Mouse (Mus musculus): ENCODE data around the gene Spo11. TPM values are rescaled to one million over a fixed set of nuclear protein-coding genes. Genes with fewer than 3 reads are reported as not detected.
A peak's percentile ranks its signal among the peaks of the same experiment; 100 is the strongest.

Spo11 gene
- polyA plus RNA-seq, 1 experiment: 0.54 TPM

DNA sequence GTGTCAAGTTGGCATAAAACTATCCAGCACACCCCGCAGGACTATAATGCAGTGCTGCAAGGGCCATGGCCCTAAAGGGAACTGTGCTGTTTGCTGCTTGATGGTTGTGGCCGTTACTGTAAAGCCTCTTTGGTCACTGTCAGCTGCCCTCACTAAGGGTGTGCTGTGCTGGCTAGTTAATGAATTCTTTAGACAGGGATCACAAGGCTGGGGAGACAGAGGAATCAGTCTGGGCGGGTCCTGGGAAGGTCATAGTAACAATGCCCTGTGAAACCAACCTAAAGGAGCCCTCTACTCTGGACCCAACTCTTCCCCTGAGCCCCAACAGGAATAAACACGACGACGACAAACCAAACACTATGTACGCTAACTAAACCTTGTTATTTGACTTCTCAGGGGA is 21.0 kb downstream of the Spo11 start:
- Histone ChIP-seq H3K27ac (ENCODE audit: insufficient read depth, low read length) (no peak overlapping the region), H3K9ac (ENCODE audit: low read depth, poor library complexity, severe bottlenecking) (no peak overlapping the region), H3K27me3 (ENCODE audit: control insufficient read depth, insufficient read depth, low read length, poor library complexity, severe bottlenecking) (no peaks in the 10 kb centered on the region), H3K9me3 (replicated peaks; ENCODE audit: control insufficient read depth, insufficient read depth, low read length, poor library complexity, severe bottlenecking) (no peaks in the 10 kb centered on the region), H3K4me1 (ENCODE audit: control insufficient read depth, insufficient read depth, low read length) (no peaks in the 10 kb centered on the region), H3K36me3 (ENCODE audit: control insufficient read depth, insufficient read depth, low read length, poor library complexity, severe bottlenecking) (peaks cover 8% of the 10 kb centered on the region), H3K4me3 (ENCODE audit: low read depth, low read length) (no peak overlapping the region)
- no peak for TF ChIP-seq EP300 (IDR thresholded peaks at IDR 0.05; ENCODE audit: insufficient read depth, low read depth, low read length)
- no peak for TF ChIP-seq POLR2A (IDR thresholded peaks at IDR 0.05; ENCODE audit: insufficient read depth, low read length)
- TF ChIP-seq CTCF (IDR thresholded peaks at IDR 0.05; ENCODE audit: low read depth, low read length): no peak

DNA sequence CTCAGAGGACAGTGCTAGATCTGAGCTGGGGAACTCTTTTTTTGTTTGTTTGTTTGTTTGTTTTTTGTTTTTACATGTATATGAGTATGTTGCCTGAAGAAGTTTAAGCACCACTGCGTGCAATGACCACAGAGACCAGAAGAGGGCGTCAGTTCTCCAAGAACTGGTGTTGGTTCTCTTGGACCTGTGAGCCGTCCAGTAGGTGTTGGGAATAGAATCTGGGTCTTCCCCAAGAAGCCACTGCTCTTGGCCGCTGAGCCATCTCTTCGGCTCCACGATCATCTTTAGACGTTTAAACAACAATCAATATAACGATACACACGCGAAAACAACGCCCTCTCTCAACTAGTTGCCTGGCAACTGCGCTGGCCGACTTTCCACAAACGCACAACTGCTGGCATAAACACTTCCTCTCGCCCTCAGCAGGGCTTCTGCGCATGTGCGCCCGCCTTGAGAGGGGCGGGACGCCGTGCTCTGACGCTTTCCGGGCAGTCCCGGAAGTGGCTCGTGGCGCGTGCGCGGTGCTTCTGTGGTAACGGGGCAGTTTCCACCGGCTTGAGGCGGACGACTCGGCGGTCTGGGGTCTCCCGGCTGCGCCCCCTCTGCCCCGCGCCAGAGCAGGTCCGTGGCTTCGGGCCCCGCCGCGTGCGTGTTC is 22.3 kb downstream of the Spo11 start, which contains the start of gene Rae1:
Gene Rae1, plus strand, starts transcription at position 488 of the 655 bp plus-strand sequence.
- H3K36me3 ChIP-seq (ENCODE audit: control insufficient read depth, insufficient read depth, low read length, poor library complexity, severe bottlenecking): peaks cover 20% of the 10 kb centered on the region
- no peak within 1 kb of the TSS for H3K27ac ChIP-seq (ENCODE audit: insufficient read depth, low read length)
- H3K27me3 ChIP-seq (ENCODE audit: control insufficient read depth, insufficient read depth, low read length, poor library complexity, severe bottlenecking): no peaks in the 10 kb centered on the region
- peak within 1 kb of the TSS; percentile 74 for H3K9ac ChIP-seq (ENCODE audit: low read depth, poor library complexity, severe bottlenecking)
- H3K4me1 ChIP-seq (ENCODE audit: control insufficient read depth, insufficient read depth, low read length): no peaks in the 10 kb centered on the region
- TF ChIP-seq CTCF (IDR thresholded peaks at IDR 0.05; ENCODE audit: low read depth, low read length) (peak; percentile 70), EP300 (IDR thresholded peaks at IDR 0.05; ENCODE audit: insufficient read depth, low read depth, low read length) (0 out of 2 replicates have a peak, but pooled peaks have one; percentile 16), POLR2A (IDR thresholded peaks at IDR 0.05; ENCODE audit: insufficient read depth, low read length) (no peak)
- H3K4me3 ChIP-seq (ENCODE audit: low read depth, low read length): peak within 1 kb of the TSS; percentile 95
- no peaks in the 10 kb centered on the region for H3K9me3 ChIP-seq (replicated peaks; ENCODE audit: control insufficient read depth, insufficient read depth, low read length, poor library complexity, severe bottlenecking)

DNA sequence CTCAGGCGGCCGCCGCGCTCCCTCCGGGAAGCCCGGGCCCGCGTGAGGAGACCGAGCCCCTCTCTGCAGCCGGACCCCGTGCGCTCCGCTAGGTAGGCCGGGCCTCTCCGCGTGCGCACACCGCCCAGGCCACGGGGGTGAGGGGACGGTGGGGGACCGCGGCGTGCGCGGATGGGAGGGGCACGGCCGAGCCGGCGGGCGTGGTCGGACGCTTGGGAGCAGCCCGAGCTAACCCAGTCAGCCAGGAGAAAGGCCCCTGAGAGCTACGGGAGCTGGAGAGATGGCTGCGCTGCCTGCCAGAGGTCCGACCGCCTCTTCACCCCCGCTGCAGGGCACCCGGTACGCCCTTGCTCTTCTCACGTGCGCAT is 22.8 kb downstream of the Spo11 start:
- H3K27ac ChIP-seq (ENCODE audit: insufficient read depth, low read length): no peak overlapping the region
- H3K36me3 ChIP-seq (ENCODE audit: control insufficient read depth, insufficient read depth, low read length, poor library complexity, severe bottlenecking): peaks cover 25% of the 10 kb centered on the region
- H3K4me1 ChIP-seq (ENCODE audit: control insufficient read depth, insufficient read depth, low read length): no peaks in the 10 kb centered on the region
- TF ChIP-seq POLR2A (IDR thresholded peaks at IDR 0.05; ENCODE audit: insufficient read depth, low read length): no peak
- no peak for TF ChIP-seq EP300 (IDR thresholded peaks at IDR 0.05; ENCODE audit: insufficient read depth, low read depth, low read length)
- no peak for TF ChIP-seq CTCF (IDR thresholded peaks at IDR 0.05; ENCODE audit: low read depth, low read length)
- H3K27me3 ChIP-seq (ENCODE audit: control insufficient read depth, insufficient read depth, low read length, poor library complexity, severe bottlenecking): no peaks in the 10 kb centered on the region
- H3K4me3 ChIP-seq (ENCODE audit: low read depth, low read length): peak overlapping the region; percentile 95
- peak overlapping the region; percentile 74 for H3K9ac ChIP-seq (ENCODE audit: low read depth, poor library complexity, severe bottlenecking)
- no peaks in the 10 kb centered on the region for H3K9me3 ChIP-seq (replicated peaks; ENCODE audit: control insufficient read depth, insufficient read depth, low read length, poor library complexity, severe bottlenecking)

DNA sequence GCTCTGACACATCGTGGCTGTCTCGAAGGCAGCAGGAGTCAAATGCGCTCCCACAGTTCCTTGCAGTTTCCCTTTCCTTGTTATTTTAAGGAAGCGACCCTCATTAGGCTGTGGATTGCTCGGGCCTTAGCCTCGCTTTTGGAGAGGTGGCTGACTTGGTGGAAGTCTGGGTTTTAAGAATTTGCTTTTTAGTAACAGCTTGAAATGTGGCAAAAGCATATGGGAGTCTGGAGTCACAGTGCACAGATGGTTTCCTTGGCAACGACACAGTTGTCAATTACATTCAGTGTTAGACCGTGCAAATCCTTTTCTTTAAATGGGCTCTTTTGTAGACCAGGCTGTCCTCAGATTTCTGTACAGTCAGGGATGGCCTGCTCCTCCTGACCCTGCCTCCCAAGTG is 23.4 kb downstream of the Spo11 start:
- no peaks in the 10 kb centered on the region for H3K4me1 ChIP-seq (ENCODE audit: control insufficient read depth, insufficient read depth, low read length)
- no peak for TF ChIP-seq EP300 (IDR thresholded peaks at IDR 0.05; ENCODE audit: insufficient read depth, low read depth, low read length)
- TF ChIP-seq CTCF (IDR thresholded peaks at IDR 0.05; ENCODE audit: low read depth, low read length): no peak
- TF ChIP-seq POLR2A (IDR thresholded peaks at IDR 0.05; ENCODE audit: insufficient read depth, low read length): no peak
- no peaks in the 10 kb centered on the region for H3K9me3 ChIP-seq (replicated peaks; ENCODE audit: control insufficient read depth, insufficient read depth, low read length, poor library complexity, severe bottlenecking)
- no peak overlapping the region for H3K27ac ChIP-seq (ENCODE audit: insufficient read depth, low read length)
- H3K4me3 ChIP-seq (ENCODE audit: low read depth, low read length): peak overlapping the region; percentile 95
- H3K27me3 ChIP-seq (ENCODE audit: control insufficient read depth, insufficient read depth, low read length, poor library complexity, severe bottlenecking): no peaks in the 10 kb centered on the region
- H3K9ac ChIP-seq (ENCODE audit: low read depth, poor library complexity, severe bottlenecking): peak overlapping the region; percentile 74
- H3K36me3 ChIP-seq (ENCODE audit: control insufficient read depth, insufficient read depth, low read length, poor library complexity, severe bottlenecking): peaks cover 28% of the 10 kb centered on the region

DNA sequence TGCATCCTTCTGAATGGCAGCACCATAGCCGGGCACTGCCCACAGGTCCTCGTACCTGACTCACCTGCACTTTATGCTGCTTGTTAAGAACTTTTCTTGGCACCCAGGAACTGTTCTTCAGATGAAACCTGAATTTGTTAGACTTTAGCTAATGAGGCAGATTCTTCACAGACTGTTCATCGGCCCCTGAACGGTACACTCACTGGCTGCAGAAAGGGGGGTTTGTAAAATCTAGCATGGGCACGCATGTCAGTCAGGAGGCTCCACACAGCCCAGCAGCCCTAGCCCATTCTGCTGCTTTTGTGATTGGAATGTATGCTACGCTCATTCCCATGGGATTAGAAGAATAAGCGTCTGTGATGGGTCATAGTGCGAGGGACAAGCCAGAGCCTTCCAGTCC is 26.2 kb downstream of the Spo11 start:
- H3K36me3 ChIP-seq (ENCODE audit: control insufficient read depth, insufficient read depth, low read length, poor library complexity, severe bottlenecking): peaks cover 52% of the 10 kb centered on the region
- H3K27ac ChIP-seq (ENCODE audit: insufficient read depth, low read length): no peak overlapping the region
- H3K4me3 ChIP-seq (ENCODE audit: low read depth, low read length): no peak overlapping the region
- no peaks in the 10 kb centered on the region for H3K27me3 ChIP-seq (ENCODE audit: control insufficient read depth, insufficient read depth, low read length, poor library complexity, severe bottlenecking)
- no peak for TF ChIP-seq POLR2A (IDR thresholded peaks at IDR 0.05; ENCODE audit: insufficient read depth, low read length)
- no peaks in the 10 kb centered on the region for H3K9me3 ChIP-seq (replicated peaks; ENCODE audit: control insufficient read depth, insufficient read depth, low read length, poor library complexity, severe bottlenecking)
- H3K4me1 ChIP-seq (ENCODE audit: control insufficient read depth, insufficient read depth, low read length): no peaks in the 10 kb centered on the region
- H3K9ac ChIP-seq (ENCODE audit: low read depth, poor library complexity, severe bottlenecking): no peak overlapping the region

DNA sequence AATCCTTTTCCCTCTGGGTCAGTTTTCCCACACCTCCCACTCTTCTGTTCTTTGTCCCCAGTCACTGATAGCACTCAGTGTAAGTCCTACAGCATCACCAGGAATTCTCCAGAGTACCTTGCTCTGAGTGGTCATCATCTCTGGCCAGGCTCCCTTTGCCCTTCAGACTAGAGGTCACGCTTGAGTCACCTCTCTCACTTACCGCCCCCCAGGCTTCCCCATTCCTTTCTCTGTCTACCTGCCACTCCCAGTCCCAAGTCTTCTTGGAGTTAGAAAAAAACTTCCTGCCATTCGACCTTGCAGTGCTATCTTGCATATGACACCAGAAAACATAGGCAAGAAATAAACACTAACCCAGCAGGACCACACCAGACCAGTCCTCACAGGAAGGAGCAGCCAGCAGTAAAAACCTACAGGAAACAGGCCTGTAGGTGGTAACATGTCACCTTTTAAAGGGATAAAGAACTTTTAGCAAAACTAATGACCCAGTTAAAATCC is 32.8 kb downstream of the Spo11 start:
- no peak overlapping the region for H3K9ac ChIP-seq (ENCODE audit: low read depth, poor library complexity, severe bottlenecking)
- H3K4me3 ChIP-seq (ENCODE audit: low read depth, low read length): no peak overlapping the region
- TF ChIP-seq CTCF (IDR thresholded peaks at IDR 0.05; ENCODE audit: low read depth, low read length) (no peak), EP300 (IDR thresholded peaks at IDR 0.05; ENCODE audit: insufficient read depth, low read depth, low read length) (no peak), POLR2A (IDR thresholded peaks at IDR 0.05; ENCODE audit: insufficient read depth, low read length) (no peak)
- peaks cover 84% of the 10 kb centered on the region for H3K36me3 ChIP-seq (ENCODE audit: control insufficient read depth, insufficient read depth, low read length, poor library complexity, severe bottlenecking)
- H3K9me3 ChIP-seq (replicated peaks; ENCODE audit: control insufficient read depth, insufficient read depth, low read length, poor library complexity, severe bottlenecking): no peaks in the 10 kb centered on the region
- no peaks in the 10 kb centered on the region for H3K27me3 ChIP-seq (ENCODE audit: control insufficient read depth, insufficient read depth, low read length, poor library complexity, severe bottlenecking)
- no peak overlapping the region for H3K27ac ChIP-seq (ENCODE audit: insufficient read depth, low read length)
- no peaks in the 10 kb centered on the region for H3K4me1 ChIP-seq (ENCODE audit: control insufficient read depth, insufficient read depth, low read length)

All from ES-Bruce4 (cell line).